Mouse (Mus musculus) midbrain, embryonic 12.5 days (tissue): ENCODE results near the gene Stk38. TPM values are rescaled to one million over a fixed set of nuclear protein-coding genes. Genes with fewer than 3 reads are reported as not detected.
A peak's percentile ranks its signal among the peaks of the same experiment; 100 is the strongest.

Experiments
- ATAC-seq: fragments of 200-750 bp; cut with Nextera tagmentation; 2 replicates; pipeline ENCODE4 v1.8.0; 2017; ENCODE audit warnings: low read depth, moderate TSS enrichment, moderate library complexity; ENCODE audit not compliant: low FRiP score
- H3K27ac ChIP-seq: fragments of 300-500 bp; sonication (generic); replicated peaks from 2 replicates; pipeline ENCODE4 v1.5.1; 2016; ENCODE audit warnings: mild to moderate bottlenecking
- H3K27me3 ChIP-seq: fragments of 300-500 bp; sonication (generic); 2 replicates; pipeline ENCODE4 v1.6.1; 2016; ENCODE audit warnings: mild to moderate bottlenecking
- H3K36me3 ChIP-seq: fragments of 300-500 bp; sonication (generic); 2 replicates; pipeline ENCODE4 v1.6.1; 2016
- H3K4me1 ChIP-seq: fragments of 300-500 bp; sonication (generic); 2 replicates; pipeline ENCODE4 v1.6.1; 2016
- H3K4me2 ChIP-seq: fragments of 300-500 bp; sonication (generic); replicated peaks from 2 replicates; pipeline ENCODE4 v1.6.1; 2016; ENCODE audit warnings: mild to moderate bottlenecking, moderate library complexity
- H3K4me3 ChIP-seq: fragments of 300-500 bp; sonication (generic); 2 replicates; pipeline ENCODE4 v1.5.1; 2016; ENCODE audit warnings: mild to moderate bottlenecking
- H3K9ac ChIP-seq: fragments of 300-500 bp; sonication (generic); replicated peaks from 2 replicates; pipeline ENCODE4 v1.6.1; 2016; ENCODE audit warnings: mild to moderate bottlenecking, moderate library complexity
- H3K9me3 ChIP-seq: fragments of 300-500 bp; sonication (generic); 2 replicates; pipeline ENCODE4 v1.6.1; 2016; ENCODE audit warnings: mild to moderate bottlenecking
- WGBS: fragments of 180-500 bp; shearing (Covaris S2); methylation state at CpG from one replicate; pipeline ENCODE4 v1.1.7; 2016; 5-methylcytosine and 5-hydroxymethylcytosine counted together
- polyA plus RNA-seq: library from polyadenylated mRNA; unstranded; fragments of >200 nt; fragmentation: Nextera tagmentation; extraction: Ambion mirVana; gene quantifications from 2 replicates; pipeline ENCODE4 v1.2.1, GENCODE M21; 2016

Gene Stk38
- polyA plus RNA-seq, 1 experiment from 2014 or later, result 150 TPM

- H3K4me2 ChIP-seq, result no peak overlapping the region
- peaks cover 4% of the 10 kb centered on the region; the same call in 1 of the 2 replicates for H3K4me1 ChIP-seq
- no peak overlapping the region for H3K9ac ChIP-seq
- no peak overlapping the region for H3K4me3 ChIP-seq
- no peaks in the 10 kb centered on the region for H3K36me3 ChIP-seq
- H3K9me3 ChIP-seq, result no peaks in the 10 kb centered on the region
- ATAC-seq, result no peak
- peaks cover 11% of the 10 kb centered on the region; the same call in 1 of the 2 replicates for H3K27me3 ChIP-seq
- H3K27ac ChIP-seq, result no peak overlapping the region
Measured at GRCm38 (mm10) chr17:29020444-29020843, 12.6 kb upstream of the Stk38 start.

GRCm38 (mm10) chr17:29019391-29019790 lies 11.6 kb upstream of the Stk38 start:
- WGBS, result 76% methylated on average over 7 of the region's 7 CpGs
- Histone ChIP-seq H3K27ac (no peak overlapping the region), H3K4me2 (no peak overlapping the region), H3K9me3 (no peaks in the 10 kb centered on the region), H3K4me1 (no peaks in the 10 kb centered on the region), H3K4me3 (no peak overlapping the region), H3K9ac (no peak overlapping the region), H3K27me3 (peaks cover 4% of the 10 kb centered on the region; the same call in 1 of the 2 replicates), H3K36me3 (no peaks in the 10 kb centered on the region)
- ATAC-seq, result no peak

DNA sequence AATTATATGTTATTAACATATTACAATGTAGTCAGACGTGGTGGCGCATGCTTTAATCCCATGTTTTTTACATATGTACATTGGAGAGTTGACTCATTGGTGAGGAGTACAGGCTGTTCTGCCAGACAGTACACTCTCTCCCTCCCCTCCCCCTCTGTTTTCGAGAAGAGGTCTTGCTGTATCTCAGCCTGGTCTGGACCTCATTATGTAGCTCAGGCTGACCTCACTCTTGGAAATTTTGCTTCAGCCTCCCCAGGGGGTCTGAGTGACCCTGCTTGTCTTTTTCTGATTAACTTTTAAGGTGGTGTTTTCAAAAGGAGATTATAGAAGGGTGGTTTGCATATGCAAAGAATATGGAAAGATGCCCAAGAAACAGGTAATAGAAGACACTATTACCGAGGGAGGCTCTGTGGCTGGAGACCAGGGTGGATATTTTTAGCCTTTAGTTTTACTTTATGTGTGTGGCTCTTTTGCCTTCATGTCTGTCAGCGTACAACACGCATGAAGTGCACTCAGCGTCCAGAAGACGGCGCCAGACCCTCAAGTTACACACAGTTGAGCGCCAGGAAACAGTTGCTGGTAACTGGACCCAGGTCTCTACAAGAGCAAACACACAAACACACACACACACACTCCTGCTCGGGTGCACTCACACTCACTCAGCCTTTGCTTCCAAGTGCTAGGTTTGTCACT lies 10.6 kb upstream of the Stk38 start:
- Histone ChIP-seq H3K36me3 (no peaks in the 10 kb centered on the region), H3K27me3 (no peaks in the 10 kb centered on the region), H3K4me1 (no peaks in the 10 kb centered on the region), H3K4me2 (no peak overlapping the region), H3K9me3 (no peaks in the 10 kb centered on the region), H3K27ac (no peak overlapping the region), H3K4me3 (no peak overlapping the region), H3K9ac (no peak overlapping the region)
- ATAC-seq, result no peak
- WGBS, result 54% methylated on average over 11 of the region's 11 CpGs

DNA sequence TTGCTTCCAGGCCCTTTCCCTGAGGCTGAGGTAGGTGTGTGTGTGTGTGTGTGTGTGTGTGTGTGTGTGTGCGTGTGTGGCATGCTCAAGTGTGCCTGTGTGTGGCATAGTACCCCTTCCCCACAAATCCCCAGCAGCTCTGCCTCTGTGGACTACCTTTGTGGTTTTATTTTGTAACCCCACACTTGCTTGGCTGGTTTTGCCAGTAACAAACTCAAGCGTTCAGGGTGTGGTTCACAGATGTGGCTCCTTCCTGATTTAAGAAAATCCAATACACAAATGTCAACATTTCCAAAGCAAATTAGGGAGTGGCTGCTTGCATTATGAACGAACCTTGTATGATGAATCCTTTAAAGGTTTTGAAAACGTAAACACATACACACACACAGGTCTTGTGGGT lies 8.9 kb upstream of the Stk38 start:
- Histone ChIP-seq H3K4me2 (no peak overlapping the region), H3K4me1 (no peaks in the 10 kb centered on the region), H3K9me3 (no peaks in the 10 kb centered on the region), H3K4me3 (no peak overlapping the region), H3K36me3 (no peaks in the 10 kb centered on the region), H3K27ac (no peak overlapping the region), H3K27me3 (no peaks in the 10 kb centered on the region), H3K9ac (no peak overlapping the region)
- no peak for ATAC-seq
- 91% methylated on average over 4 of the region's 4 CpGs for WGBS

- H3K9ac ChIP-seq, result no peak overlapping the region
- no peaks in the 10 kb centered on the region for H3K27me3 ChIP-seq
- no peaks in the 10 kb centered on the region for H3K36me3 ChIP-seq
- no peaks in the 10 kb centered on the region for H3K9me3 ChIP-seq
- H3K4me1 ChIP-seq, result no peaks in the 10 kb centered on the region
- ATAC-seq, result no peak
- WGBS, result 21% methylated on average over 2 of the region's 2 CpGs
- no peak overlapping the region for H3K27ac ChIP-seq
- no peak overlapping the region for H3K4me2 ChIP-seq
- no peak overlapping the region for H3K4me3 ChIP-seq
Measured at GRCm38 (mm10) chr17:29015638-29016037, 7.8 kb upstream of the Stk38 start.

DNA sequence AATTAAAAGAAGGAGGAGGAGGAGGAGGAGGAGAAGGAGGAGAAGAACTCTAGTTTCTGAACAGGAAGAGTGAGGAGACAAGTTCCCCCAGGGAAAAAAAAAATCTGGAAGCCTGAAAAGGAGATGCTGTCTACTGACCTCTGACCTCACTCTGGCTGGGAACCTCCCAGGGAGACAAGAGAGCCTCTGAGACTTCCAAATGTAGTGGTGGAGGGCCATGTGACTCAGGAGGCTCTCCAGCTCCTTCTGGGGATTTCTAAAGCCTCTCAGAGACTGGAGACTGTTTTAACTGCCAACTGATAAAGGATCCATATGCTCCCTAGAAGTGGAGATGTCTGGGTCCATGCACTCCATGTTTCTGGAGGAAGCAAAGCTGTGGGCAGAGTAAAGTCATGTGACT lies 6.4 kb upstream of the Stk38 start:
- Histone ChIP-seq H3K4me1 (no peaks in the 10 kb centered on the region), H3K9me3 (no peaks in the 10 kb centered on the region), H3K4me3 (no peak overlapping the region), H3K9ac (no peak overlapping the region), H3K27ac (no peak overlapping the region), H3K27me3 (no peaks in the 10 kb centered on the region), H3K36me3 (no peaks in the 10 kb centered on the region), H3K4me2 (no peak overlapping the region)
- ATAC-seq, result no peak

DNA sequence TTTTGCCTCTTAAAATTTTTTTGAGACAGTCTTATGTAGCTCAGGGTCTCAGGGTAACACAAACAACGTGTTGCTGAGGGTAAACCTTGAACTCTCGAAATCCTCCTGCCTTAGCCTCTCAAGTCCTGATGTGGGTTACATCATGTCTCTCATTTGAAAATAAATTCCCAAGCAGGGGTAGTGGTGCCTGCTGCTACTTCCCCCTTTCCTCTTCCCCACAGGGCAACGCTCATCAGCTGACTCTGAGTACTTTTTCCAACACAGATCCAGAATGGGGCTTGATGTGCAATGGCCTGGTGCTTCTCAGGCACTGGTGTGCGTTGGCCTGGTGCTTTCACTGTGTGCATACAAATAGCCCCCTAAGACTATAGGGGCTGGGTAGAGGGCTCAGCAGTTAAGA lies 1.4 kb upstream of the Stk38 start:
- Histone ChIP-seq H3K4me3 (no peak overlapping the region), H3K9me3 (no peaks in the 10 kb centered on the region), H3K27ac (no peak overlapping the region), H3K4me1 (peaks cover 24% of the 10 kb centered on the region), H3K9ac (no peak overlapping the region), H3K27me3 (no peaks in the 10 kb centered on the region), H3K4me2 (no peak overlapping the region), H3K36me3 (no peaks in the 10 kb centered on the region)
- WGBS, result 92% methylated on average over 4 of the region's 4 CpGs
- ATAC-seq, result no peak

DNA sequence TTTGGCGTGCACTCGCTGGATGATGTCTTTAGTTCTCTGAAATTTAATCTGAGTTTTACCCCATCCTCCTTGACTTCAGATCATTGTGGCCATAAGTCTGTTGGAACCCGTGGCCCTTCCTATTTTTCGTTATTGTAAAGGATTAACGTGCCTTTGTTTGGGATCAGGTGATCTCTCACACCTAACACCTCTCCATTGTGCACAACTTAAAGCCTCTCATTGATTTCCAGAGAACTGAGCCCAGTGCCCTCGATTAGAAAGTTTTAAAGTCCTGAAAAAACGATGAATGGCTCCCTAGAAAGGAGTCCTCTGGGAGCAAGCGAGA lies 493 bp upstream of the Stk38 start:
- 8% methylated on average over 8 of the region's 8 CpGs for WGBS
- Histone ChIP-seq H3K4me1 (peaks cover 24% of the 10 kb centered on the region), H3K4me3 (peak overlapping the region; percentile 85), H3K9ac (peak overlapping the region; percentile 96; the same call in 1 of the 2 replicates), H3K9me3 (no peaks in the 10 kb centered on the region), H3K27ac (peak overlapping the region; percentile 94), H3K4me2 (peak overlapping the region; percentile 74), H3K27me3 (no peaks in the 10 kb centered on the region), H3K36me3 (no peaks in the 10 kb centered on the region)
- no peak for ATAC-seq

GRCm38 (mm10) chr17:29007243-29007640 lies 553 bp downstream of the Stk38 start:
- no peaks in the 10 kb centered on the region for H3K27me3 ChIP-seq
- ATAC-seq, result no peak; the same call in 1 of the 2 replicates
- H3K4me1 ChIP-seq, result peaks cover 24% of the 10 kb centered on the region
- peak overlapping the region; percentile 94 for H3K27ac ChIP-seq
- H3K36me3 ChIP-seq, result no peaks in the 10 kb centered on the region
- peak overlapping the region; percentile 74 for H3K4me2 ChIP-seq
- peak overlapping the region; percentile 85 for H3K4me3 ChIP-seq
- H3K9me3 ChIP-seq, result no peaks in the 10 kb centered on the region
- H3K9ac ChIP-seq, result peak overlapping the region; percentile 96
- WGBS, result under 1% methylated on average over 19 of the region's 19 CpGs

- Histone ChIP-seq H3K4me2 (peak overlapping the region; percentile 74), H3K4me3 (peak overlapping the region; percentile 85), H3K4me1 (peaks cover 24% of the 10 kb centered on the region), H3K27me3 (no peaks in the 10 kb centered on the region), H3K9me3 (no peaks in the 10 kb centered on the region), H3K9ac (peak overlapping the region; percentile 96), H3K27ac (peak overlapping the region; percentile 94; the same call in 1 of the 2 replicates), H3K36me3 (no peaks in the 10 kb centered on the region)
- 8% methylated on average over 7 of the region's 7 CpGs for WGBS
- no peak for ATAC-seq
Measured at GRCm38 (mm10) chr17:29006812-29007211, 983 bp downstream of the Stk38 start.

DNA sequence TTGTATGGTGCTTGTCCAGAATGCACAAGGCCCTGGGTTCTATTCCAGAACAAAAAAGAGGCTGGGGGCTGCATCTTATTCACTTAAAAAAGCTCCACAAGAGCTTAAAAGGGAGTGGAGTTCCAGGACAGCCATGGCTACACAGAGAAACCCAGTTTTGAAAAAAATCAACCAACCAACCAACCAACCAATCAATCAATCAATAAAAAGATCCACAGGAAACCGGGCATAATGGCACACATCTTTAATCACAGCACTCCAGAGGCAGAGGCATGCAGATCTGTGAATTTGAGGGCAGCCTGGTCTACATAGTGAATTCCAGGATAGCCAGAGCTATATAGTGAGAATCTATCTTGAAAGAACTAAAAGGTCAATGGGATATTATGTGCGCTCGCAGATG lies 2.8 kb downstream of the Stk38 start:
- H3K27me3 ChIP-seq, result no peaks in the 10 kb centered on the region
- 92% methylated on average over 3 of the region's 3 CpGs for WGBS
- no peak overlapping the region for H3K9ac ChIP-seq
- H3K27ac ChIP-seq, result no peak overlapping the region
- peak overlapping the region; percentile 74; the same call in 1 of the 2 replicates for H3K4me2 ChIP-seq
- peaks cover 24% of the 10 kb centered on the region for H3K4me1 ChIP-seq
- H3K36me3 ChIP-seq, result peaks cover 12% of the 10 kb centered on the region
- no peaks in the 10 kb centered on the region for H3K9me3 ChIP-seq
- H3K4me3 ChIP-seq, result no peak overlapping the region
- ATAC-seq, result no peak

DNA sequence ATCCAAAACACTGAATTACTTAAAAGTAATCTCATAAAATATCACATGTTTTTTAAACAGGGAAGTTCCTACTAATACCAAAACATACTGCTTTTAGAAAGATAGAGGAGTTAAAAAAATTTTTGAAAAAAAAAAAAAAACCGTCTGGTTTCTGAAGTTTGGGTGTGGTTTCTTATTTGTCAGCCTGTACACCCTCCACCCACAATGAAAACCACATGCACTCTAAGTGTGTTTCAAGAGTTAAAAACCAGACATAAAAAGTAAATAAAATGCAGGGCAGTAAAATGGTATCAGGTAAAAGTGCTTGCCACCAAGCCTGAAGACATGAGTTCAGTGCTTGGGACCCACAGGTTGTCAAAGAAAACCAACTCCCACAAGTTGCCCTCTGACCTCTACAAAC lies 4.1 kb downstream of the Stk38 start:
- H3K27me3 ChIP-seq, result no peaks in the 10 kb centered on the region
- 78% methylated on average over 1 of the region's 1 CpGs for WGBS
- no peak for ATAC-seq

GRCm38 (mm10) chr17:29000465-29000864 lies 7.3 kb downstream of the Stk38 start:
- no peak overlapping the region for H3K27ac ChIP-seq
- H3K36me3 ChIP-seq, result peaks cover 45% of the 10 kb centered on the region
- H3K27me3 ChIP-seq, result no peaks in the 10 kb centered on the region
- ATAC-seq, result no peak
- H3K9me3 ChIP-seq, result no peaks in the 10 kb centered on the region
- peaks cover 8% of the 10 kb centered on the region for H3K4me1 ChIP-seq
- 95% methylated on average over 6 of the region's 6 CpGs for WGBS
- no peak overlapping the region for H3K4me2 ChIP-seq
- H3K4me3 ChIP-seq, result no peak overlapping the region
- H3K9ac ChIP-seq, result no peak overlapping the region

More for the DNA sequence above, 4.1 kb downstream of the Stk38 start:
- Histone ChIP-seq H3K36me3 (peaks cover 24% of the 10 kb centered on the region), H3K4me2 (no peak overlapping the region), H3K4me3 (no peak overlapping the region), H3K27ac (no peak overlapping the region), H3K9me3 (no peaks in the 10 kb centered on the region), H3K4me1 (peaks cover 24% of the 10 kb centered on the region), H3K9ac (no peak overlapping the region)
